Mouse (Mus musculus) heart, postnatal 4 days (tissue): Measurements from ENCODE around the gene Rab17. TPM values are rescaled to one million over a fixed set of nuclear protein-coding genes. Genes with fewer than 3 reads are reported as not detected.

Experiments
- DNase-seq: peaks from one replicate; pipeline ENCODE4 v3.0.0; 2021
- total RNA-seq, 2 experiments: library from RNA; stranded (reverse); gene quantifications; 2 replicates each; pipeline ENCODE4 v1.2.3; 2021

Rab17 gene
- total RNA-seq, 2 experiments from 2014 or later, result 4.3 to 5.1 TPM

GRCm38 (mm10) chr1:90927929-90928574 lies 41.4 kb downstream of the Rab17 start:
- DNase-seq, result no peak

DNA sequence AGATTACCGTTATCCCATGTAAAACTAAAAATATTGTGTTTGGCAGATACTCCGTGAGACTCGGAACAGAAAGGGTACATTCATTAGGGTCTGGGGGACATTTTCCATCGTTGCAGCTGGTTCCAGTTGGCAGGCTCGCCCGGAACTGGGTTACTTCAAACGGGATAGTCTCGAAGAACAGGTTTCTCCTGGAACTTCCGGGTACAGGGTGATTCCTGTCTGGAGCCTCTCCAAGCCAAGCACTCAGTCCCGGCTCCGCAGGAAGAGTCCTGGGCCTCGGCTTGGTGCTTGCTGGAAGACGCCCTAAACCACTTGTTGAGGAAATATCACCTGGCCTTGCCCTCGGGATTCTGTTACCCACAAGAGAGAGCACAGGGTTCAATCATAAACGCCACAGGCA lies 42.2 kb downstream of the Rab17 start:
- DNase-seq, result peak; percentile 29

GRCm38 (mm10) chr1:90926030-90926429 lies 43.4 kb downstream of the Rab17 start:
- DNase-seq, result peak; percentile 24

- DNase-seq, result no peak
Measured at GRCm38 (mm10) chr1:90921687-90922086, 47.8 kb downstream of the Rab17 start.

DNA sequence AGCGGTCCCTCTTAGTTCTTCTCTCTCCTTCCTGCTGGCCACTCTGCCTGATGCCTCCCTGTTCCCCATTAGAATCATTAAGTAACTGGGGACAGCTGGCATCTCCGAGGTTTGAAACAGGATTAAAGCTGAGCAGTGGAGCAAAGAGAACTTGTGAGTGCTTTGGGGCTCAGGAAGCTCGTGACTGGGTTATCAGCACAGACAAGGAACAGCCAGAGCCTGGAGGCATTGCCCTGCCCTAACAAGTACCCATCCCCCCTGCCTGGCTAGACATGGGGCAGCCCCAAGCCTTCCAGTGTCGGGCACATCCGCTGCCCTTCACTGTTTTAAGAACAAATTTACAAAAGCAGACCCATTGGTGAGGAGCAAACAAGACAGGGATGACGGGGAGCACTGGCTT lies 52.0 kb downstream of the Rab17 start:
- no peak for DNase-seq

DNA sequence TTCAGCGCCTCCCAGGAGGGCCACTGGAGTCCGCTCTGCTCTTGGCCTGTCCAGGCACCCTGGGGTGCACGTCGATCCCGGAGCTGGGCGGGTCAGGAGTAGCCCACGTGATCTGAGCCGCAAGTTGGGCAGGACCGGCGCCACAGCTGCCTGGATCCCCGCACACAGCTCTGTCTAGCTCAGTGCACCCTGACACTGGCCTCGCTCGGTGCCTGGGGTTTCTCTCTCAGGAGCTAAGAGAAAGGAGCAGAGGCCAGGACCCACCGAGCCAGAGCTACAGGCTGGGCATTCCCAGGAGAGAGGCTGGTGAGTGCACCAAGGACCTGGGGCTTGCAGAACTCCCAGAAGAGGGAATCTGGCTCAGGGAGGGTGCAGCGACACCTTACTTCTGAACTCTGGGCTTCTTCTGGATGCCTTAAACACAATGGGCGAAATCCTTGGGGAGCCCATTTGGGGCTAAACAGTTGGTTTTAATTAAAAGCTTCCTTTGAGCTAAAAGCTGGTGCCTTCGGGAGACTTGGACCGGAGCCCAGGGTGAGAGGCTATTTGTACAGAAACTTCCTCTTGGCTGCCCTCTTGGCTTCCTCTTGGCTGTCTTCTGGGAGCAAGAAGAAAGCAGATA lies 54.4 kb downstream of the Rab17 start, which contains the start of gene Mlph:
Gene Mlph, plus strand, starts transcription at position 138 of the 622 bp plus-strand sequence.
- DNase-seq, result peak; percentile 53

- no peak for DNase-seq
Measured at GRCm38 (mm10) chr1:90913231-90913630, 56.2 kb downstream of the Rab17 start.

DNA sequence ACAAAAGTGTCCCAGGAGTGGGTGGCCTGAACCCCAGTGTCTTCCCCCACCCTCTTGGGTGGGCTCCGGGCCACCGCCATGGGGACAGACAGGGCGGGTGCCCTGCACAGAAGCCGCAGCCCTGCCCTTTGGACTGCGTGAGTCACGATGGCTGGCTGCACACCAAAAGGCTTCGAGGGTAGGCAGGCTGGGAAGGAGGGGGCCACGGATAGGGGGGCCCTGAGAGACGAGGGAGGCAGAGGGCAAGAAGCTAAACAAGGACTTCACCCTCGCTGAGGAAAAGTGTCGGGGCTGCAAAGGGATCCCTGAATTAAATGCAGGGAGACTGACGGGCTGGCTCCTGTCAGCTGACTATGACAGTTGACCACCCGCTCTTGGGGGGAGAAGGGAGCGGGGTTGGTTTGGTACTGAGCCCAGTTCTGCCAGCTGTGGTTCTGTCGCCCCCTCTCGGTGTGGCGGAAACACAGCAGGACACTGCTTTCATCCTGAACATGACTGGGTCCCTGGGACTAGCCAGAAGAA lies 59.8 kb downstream of the Rab17 start:
- peak; percentile 74 for DNase-seq

- peak; percentile 78 for DNase-seq
Measured at GRCm38 (mm10) chr1:90909161-90909560, 60.3 kb downstream of the Rab17 start.

Other genes starting within 250 kb of the Rab17 start
- 100 to 1,000 TPM; 103 to 109 TPM for gene Col6a3, start 125.7 kb downstream of the Rab17 start, total RNA-seq
- 1 to 10 TPM; 1.0 TPM for gene Mlph, start 54.6 kb downstream of the Rab17 start, total RNA-seq
- gene Prlh, start 16.6 kb downstream of the Rab17 start, total RNA-seq, result not detected
- 100 to 1,000 TPM; 214 to 233 TPM for gene Lrrfip1, start 29.1 kb upstream of the Rab17 start, total RNA-seq
- gene Rbm44, start 175.4 kb upstream of the Rab17 start, total RNA-seq, result 1 to 10 TPM in 1 of 2 experiments, under 1 TPM in 1; 0.88 to 1.1 TPM
- 10 to 100 TPM; 24.3 to 26.8 TPM for gene Ramp1, start 210.2 kb upstream of the Rab17 start, total RNA-seq